Mouse (Mus musculus) splenic B cell, adult 2 months (primary cell): ENCODE data around the gene Phkb.

Source experiments
- DNase-seq: peaks from one replicate; pipeline ENCODE4 v3.0.0-alpha.2; 2011; ENCODE audit warnings: low read depth, low spot score
- H3K27me3 ChIP-seq: 2 replicates; pipeline ENCODE4 v1.6.1; 2012; ENCODE audit warnings: mild to moderate bottlenecking, low read length, moderate library complexity, mixed read lengths; ENCODE audit not compliant: control insufficient read depth, poor library complexity, insufficient read depth, severe bottlenecking
- H3K36me3 ChIP-seq: 2 replicates; pipeline ENCODE4 v1.6.1; 2012; ENCODE audit warnings: mild to moderate bottlenecking, low read length, moderate library complexity, mixed read lengths; ENCODE audit not compliant: control insufficient read depth, poor library complexity, insufficient read depth, severe bottlenecking

Phkb gene

DNA sequence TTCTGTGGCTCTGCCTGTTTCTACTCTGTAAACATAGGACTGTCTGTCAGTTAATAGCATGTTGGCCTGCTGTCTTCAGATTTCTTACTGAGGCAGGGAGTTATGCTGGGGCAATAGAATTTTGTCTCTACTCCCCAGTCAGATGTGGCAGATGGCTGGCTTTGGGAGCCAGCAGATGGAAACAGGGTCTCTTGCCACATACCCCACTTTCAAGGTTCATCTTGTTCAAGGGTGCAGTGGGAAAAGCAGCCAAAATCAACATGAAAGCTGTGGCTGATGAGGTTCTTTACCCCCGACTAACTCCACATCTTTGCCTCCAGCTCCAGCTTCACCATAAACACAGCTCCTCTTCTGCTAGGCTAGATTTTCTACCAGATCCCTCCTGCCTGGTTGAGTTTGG, 246.7 kb downstream of the Phkb start:
- Histone ChIP-seq H3K36me3 (no peaks in the 10 kb centered on the region), H3K27me3 (no peaks in the 10 kb centered on the region)
- DNase-seq: no peak

DNA sequence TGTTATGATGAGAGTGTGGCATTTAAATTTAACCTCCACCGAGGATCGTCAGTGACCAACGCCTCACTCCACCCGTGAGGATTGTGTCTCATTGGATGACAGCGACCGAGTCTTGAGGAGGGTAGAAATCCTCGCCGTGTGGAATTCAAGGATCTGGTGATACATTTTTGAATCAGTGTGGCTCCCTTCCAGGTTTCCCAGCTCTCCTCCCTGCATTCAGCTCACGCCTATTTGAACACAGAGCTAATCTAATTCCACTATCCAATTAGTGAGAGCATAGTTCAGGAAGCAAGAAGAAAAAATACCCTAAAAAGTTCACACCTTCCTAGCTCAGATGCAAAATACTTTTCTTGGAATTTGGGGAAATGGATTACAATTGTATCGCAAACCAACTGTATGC, 249.9 kb downstream of the Phkb start:
- no peak for DNase-seq
- Histone ChIP-seq H3K36me3 (no peaks in the 10 kb centered on the region), H3K27me3 (no peaks in the 10 kb centered on the region)
